Mouse (Mus musculus): ENCODE measurements around the gene Krt88. TPM values are rescaled to one million over a fixed set of nuclear protein-coding genes. Genes with fewer than 3 reads are reported as not detected.

Gene Krt88
- total RNA-seq (2021) = not detected
- long read RNA-seq, experiment 1 = 0 reads
- long read RNA-seq, experiment 2 = 0 reads

DNA sequence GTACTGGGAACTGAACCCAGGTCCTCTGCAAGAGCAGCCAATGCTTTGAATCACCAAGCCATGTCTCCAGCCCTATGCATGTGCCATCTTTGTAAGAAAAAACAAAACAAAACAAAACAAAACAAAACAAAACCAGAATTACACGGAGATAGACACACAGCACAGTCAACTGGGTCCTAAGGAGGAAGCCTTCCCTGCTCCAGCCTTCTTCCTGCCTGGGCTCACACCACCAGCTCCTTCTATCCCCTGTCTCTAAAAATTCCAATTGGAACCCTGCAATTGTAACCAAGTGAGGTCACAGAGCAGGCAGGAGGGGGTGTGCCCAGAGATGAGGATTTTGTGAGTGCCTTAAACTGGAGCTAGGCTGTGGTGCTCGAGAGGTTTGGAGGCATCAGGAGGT is at the start of gene Krt88:
Gene Krt88 (plus strand): TSS at position 301 of the 400 bp plus-strand sequence.
- TF ChIP-seq CTCF (IDR thresholded peaks at IDR 0.05) = no peak
- no peak for DNase-seq (ENCODE audit: extremely low spot score in 1 of 2, low spot score in 2 of 2)
- Histone ChIP-seq H3K27ac (no peak within 1 kb of the TSS), H3K4me3 (no peak within 1 kb of the TSS)
- intact Hi-C loops (cut with DNase I) = no loop called here

DNA sequence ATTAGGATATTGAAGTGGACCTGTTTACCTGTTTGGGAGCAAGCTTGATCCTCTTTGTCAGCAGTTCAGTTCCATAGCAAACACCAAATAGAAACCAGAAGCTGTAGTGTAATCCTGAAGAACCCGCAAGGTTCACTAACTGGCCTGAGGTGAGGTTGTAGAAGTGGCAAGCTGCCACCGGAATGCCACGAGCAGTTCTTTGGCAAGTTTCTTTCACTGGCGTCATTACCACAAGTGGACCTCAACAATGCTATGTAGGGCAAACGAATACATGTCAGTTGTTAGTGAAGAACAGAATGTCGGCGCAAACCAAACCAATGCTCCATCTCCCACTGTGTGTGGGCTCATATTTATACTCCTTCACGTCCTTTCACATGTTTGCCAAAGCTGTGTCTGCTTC is 49.3 kb upstream of the Krt88 start:
- TF ChIP-seq CTCF (IDR thresholded peaks at IDR 0.05) = no peak
- H3K4me3 ChIP-seq = no peak overlapping the region
- DNase-seq (ENCODE audit: extremely low spot score in 1 of 2, low spot score in 2 of 2) = no peak
- intact Hi-C loops (cut with DNase I) = no loop called here
- H3K27ac ChIP-seq = no peak overlapping the region

DNA sequence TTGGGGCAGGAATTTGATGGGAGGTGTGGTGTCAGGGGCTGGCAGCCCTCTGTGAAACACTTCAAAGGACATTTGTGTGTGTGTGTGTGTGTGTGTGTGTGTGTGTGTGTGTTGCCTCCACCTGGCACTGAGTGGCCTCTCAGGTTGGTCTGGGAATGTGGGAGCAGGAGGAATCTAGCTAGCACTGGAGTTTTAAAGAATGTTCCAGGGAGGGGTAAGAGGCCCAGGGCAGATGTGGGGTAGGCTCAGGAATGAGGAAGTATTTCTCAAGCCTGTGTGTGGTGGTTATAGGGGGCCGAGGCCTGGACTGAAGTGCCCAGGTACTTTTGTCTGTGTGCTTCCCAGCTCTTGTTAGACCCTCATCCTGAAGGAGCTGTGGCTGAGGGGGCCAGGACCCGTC is 36.8 kb upstream of the Krt88 start, which contains the start of gene Krt7:
Gene Krt7 (plus strand): TSS at position 269 of the 400 bp plus-strand sequence.
- Histone ChIP-seq H3K27ac (no peak within 1 kb of the TSS), H3K4me3 (no peak within 1 kb of the TSS)
- intact Hi-C loops (cut with DNase I) = no loop called here
- no peak for DNase-seq (ENCODE audit: extremely low spot score in 1 of 2, low spot score in 2 of 2)
- no peak for TF ChIP-seq CTCF (IDR thresholded peaks at IDR 0.05)

DNA sequence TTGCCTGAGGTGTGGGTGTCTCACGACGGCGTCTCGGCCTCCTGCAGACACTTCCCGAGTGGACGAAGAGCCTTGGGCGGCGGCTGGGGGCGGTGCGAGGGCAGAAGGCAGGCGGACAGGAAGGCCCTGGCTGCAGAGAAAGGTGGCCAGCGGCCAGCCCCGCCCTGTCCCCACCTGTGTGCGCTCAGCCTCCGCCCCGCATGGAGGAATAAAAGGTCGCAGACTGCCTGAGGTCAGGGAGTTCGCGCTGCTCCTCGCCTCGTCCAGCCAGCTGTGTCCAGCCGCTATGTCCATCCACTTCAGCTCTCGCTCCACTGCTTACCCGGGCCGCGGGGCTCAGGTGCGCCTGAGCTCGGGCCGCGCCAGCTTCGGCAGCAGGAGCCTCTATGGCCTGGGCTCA is 35.4 kb upstream of the Krt88 start:
- intact Hi-C loops (cut with DNase I) = no loop called here
- Histone ChIP-seq H3K27ac (no peak overlapping the region), H3K4me3 (no peak overlapping the region)
- TF ChIP-seq CTCF (IDR thresholded peaks at IDR 0.05) = no peak
- no peak for DNase-seq (ENCODE audit: extremely low spot score in 1 of 2, low spot score in 2 of 2)

DNA sequence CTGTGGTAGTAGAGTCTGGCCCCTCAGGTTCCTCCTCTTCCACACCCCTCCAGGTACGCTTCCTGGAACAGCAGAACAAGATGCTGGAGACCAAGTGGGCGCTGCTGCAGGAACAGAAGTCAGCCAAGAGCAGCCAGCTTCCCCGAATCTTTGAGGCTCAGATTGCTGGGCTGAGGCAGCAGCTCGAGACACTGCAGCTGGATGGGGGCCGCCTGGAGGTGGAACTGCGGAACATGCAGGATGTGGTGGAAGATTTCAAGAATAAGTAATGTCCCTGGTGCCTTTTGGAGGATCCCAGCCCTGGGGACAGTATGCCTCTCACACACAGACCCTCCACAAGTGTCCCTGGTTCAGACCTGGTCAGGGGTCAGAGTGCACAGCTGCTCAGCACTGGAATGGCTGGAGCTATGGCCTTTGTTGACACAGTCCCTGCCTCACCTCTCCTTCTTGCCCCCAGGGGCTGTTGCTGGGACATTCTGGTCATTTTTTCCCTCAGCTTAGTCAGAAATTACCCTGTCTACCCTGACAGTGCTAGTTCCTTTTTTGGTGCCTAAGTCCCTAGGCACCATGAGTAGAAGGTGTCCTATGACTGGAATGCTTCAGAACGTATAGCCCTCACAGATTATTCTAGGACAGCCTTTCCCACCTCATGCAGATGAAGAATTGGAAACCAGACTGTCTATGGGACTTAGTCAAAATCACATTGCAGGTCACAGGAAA is 33.5 kb upstream of the Krt88 start:
- no peak for DNase-seq (ENCODE audit: extremely low spot score in 1 of 2, low spot score in 2 of 2)
- TF ChIP-seq CTCF (IDR thresholded peaks at IDR 0.05) = peak; percentile 1; the same call in 1 of the 2 replicates
- H3K4me3 ChIP-seq = no peak overlapping the region
- H3K27ac ChIP-seq = no peak overlapping the region
- intact Hi-C loops (cut with DNase I) = no loop called here

DNA sequence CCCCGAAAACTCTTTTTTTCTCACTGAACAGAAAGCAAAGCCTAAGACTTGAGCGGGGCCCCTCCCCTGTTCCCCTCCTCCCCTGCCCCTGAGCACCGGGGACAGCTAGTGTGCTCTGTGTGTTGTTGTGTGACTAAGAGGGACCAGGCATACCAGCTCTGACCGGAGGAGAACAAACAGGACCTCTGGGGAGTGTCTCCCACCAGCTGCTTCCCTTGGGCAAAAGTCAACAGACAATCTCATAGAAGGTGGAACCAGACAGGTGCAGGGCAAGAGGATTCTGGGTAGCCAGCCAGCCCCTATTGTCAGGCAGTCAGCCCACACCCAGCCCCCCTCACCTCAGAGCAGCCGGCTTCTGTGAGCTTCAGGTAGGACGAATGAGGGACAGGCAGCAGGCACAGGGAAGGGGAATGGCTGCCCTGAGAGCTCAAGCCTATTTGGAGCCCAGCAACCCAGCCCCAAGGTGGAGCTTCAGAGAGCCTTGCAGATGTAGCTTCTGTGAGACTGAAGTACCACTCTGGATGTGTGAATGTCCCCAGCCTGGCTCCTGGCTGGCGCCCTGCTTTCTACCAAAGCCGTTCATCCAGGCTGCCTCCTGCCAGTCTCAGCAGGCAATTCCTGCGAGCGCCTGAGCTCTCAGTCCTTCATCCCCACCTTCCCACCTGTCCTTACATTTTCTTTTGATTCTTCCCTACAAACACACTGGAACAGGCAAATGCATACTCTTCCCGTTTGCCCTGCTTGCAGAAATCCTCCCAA is 32.6 kb upstream of the Krt88 start:
- Histone ChIP-seq H3K4me3 (no peak overlapping the region), H3K27ac (no peak overlapping the region)
- intact Hi-C loops (cut with DNase I) = no loop called here
- TF ChIP-seq CTCF (IDR thresholded peaks at IDR 0.05) = no peak
- DNase-seq (ENCODE audit: extremely low spot score in 1 of 2, low spot score in 2 of 2) = no peak

DNA sequence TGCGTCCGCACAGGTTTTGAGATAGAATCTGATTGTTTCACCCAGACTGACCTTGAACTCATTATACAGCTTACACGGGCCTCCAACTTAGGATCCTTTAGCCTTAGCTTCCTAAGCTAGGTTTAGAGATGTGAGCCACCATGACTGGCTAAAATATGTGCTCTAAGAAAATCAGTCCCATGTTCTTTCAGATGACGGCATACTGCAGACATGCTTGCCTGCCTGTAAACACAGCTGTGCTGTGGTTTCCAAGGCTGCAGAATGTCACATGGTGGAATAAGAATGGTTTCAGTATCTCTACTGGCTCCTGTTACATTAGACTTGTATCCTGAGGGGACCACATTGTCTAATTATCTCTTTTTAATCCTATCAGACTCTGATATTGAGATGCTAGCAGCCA is 28.6 kb upstream of the Krt88 start:
- intact Hi-C loops (cut with DNase I) = no loop called here
- no peak for TF ChIP-seq CTCF (IDR thresholded peaks at IDR 0.05)
- Histone ChIP-seq H3K27ac (no peak overlapping the region), H3K4me3 (no peak overlapping the region)
- no peak for DNase-seq (ENCODE audit: extremely low spot score in 1 of 2, low spot score in 2 of 2)

DNA sequence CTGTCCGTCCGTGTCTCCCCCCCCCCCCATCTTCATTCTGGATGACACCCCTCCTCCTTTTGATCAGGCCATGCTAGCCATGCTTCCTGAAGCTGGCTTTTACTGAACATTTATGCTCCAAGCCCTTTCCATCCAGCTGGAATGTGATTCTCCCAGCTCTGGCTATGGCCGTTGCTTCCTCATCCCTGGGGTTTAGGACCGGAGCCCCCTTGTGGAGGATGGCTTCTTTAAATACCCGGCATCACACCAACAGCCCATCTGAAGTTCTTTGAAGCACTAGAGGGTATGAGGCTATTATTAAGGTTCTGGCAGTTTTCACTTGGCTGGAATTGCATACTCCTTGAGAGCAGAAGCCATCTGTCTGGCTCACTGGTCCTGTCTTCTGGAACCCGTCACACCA is 26.6 kb upstream of the Krt88 start:
- intact Hi-C loops (cut with DNase I) = no loop called here
- no peak overlapping the region for H3K27ac ChIP-seq
- no peak for DNase-seq (ENCODE audit: extremely low spot score in 1 of 2, low spot score in 2 of 2)
- TF ChIP-seq CTCF (IDR thresholded peaks at IDR 0.05) = peak; percentile 18
- no peak overlapping the region for H3K4me3 ChIP-seq

DNA sequence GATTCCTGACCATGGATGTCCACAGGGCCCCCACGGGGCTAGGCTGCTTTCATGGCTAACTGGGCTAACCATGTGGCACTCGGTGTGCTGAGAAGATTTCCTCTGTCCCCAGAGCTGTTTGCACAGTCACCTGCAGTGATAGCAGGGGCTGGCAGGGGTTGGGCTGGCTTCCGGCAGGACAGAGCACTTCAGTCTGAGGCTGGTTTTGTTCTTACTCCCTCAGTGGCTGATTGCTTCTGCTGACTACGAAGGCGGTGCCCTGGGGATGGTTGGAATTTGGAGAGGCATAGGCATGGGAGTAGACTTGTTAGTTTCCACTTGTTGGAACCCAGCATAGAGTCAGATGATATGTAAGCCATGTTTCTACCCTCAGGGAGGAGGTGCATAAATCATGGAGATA is 22.6 kb upstream of the Krt88 start:
- H3K4me3 ChIP-seq = no peak overlapping the region
- H3K27ac ChIP-seq = no peak overlapping the region
- no peak for TF ChIP-seq CTCF (IDR thresholded peaks at IDR 0.05)
- no peak for DNase-seq (ENCODE audit: extremely low spot score in 1 of 2, low spot score in 2 of 2)
- intact Hi-C loops (cut with DNase I) = no loop called here

DNA sequence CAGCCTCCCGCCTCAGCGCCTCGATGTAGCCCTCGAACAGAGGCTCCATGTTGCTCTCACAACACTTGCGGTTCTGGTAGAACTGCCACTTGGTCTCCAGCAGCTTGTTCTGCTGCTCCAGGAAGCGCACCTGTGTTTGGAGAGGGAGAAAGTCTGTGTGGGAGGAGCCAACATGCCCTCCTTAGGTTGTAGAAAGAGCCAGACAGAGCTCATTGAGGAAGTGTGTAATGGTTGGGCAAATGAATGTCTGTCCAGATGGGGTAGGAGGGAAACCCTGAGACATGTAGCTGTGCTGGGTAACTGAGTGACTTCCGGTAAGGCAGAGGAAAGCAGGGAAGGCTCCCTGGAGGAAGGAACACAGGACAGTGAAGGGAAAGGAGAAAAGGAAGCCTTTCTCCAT is 10.9 kb upstream of the Krt88 start:
- intact Hi-C loops (cut with DNase I) = loop anchor here (10.0 kb wide), 1 partner anchor 448 kb away; no protein-coding TSS in a partner anchor

DNA sequence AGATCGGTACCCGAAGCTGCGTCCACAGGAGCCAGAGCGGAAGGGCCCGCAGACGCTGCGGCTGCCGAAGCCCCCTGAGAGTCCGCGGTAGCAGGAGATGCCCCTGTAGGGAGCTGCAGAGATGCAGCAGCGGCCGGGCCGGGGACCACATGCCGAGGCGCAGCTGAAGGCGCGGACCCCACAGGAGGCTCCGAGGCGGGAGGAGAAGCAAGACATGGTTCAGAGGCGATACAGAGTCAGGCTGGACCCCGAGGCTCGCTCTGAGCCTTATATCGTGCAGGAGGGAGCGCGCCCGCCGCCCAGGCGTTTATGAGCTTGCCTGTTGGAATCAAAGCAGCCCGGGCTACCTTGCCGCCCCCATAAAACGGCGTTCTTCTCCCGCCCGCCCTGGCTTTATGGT is 9.0 kb upstream of the Krt88 start, which contains the start of gene Krt87:
Gene Krt87 (minus strand): TSS at position 250 of the 400 bp plus-strand sequence.
- intact Hi-C loops (cut with DNase I) = loop anchor here (10.0 kb wide), 1 partner anchor 446 kb away; no protein-coding TSS in a partner anchor
- peak within 1 kb of the TSS; percentile 19; the same call in 1 of the 2 replicates for H3K4me3 ChIP-seq
- no peak for DNase-seq (ENCODE audit: extremely low spot score in 1 of 2, low spot score in 2 of 2)
- TF ChIP-seq CTCF (IDR thresholded peaks at IDR 0.05) = no peak
- no peak within 1 kb of the TSS for H3K27ac ChIP-seq

More for the DNA sequence above, 10.9 kb upstream of the Krt88 start:
- DNase-seq (ENCODE audit: extremely low spot score in 1 of 2, low spot score in 2 of 2) = no peak
- no peak overlapping the region for H3K27ac ChIP-seq
- H3K4me3 ChIP-seq = no peak overlapping the region
- TF ChIP-seq CTCF (IDR thresholded peaks at IDR 0.05) = no peak

DNA sequence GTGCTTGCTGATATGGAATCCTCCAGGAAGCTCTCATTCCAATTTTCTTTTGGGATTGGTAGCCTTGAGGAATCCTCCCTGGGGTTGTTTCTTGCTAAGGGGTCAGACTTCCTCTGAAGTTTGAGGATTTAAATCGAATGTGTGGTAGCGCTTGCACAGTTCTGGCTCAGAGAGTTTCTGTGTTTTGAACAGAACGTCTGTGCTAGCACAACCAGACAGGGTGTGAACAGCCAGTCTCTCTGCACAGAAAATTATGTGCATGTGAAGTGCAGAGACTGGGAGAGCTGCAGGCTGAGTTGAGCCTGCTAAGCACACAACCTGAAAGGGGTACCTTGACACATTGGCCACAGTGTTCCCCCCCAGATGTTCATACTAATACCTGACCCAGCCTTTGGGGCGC is 6.7 kb upstream of the Krt88 start:
- Histone ChIP-seq H3K4me3 (no peak overlapping the region), H3K27ac (no peak overlapping the region)
- DNase-seq (ENCODE audit: extremely low spot score in 1 of 2, low spot score in 2 of 2) = no peak
- no peak for TF ChIP-seq CTCF (IDR thresholded peaks at IDR 0.05)
- intact Hi-C loops (cut with DNase I) = no loop called here
